14 mouse cellular contexts compared by ENCODE assay signal in the genomic region with DNA sequence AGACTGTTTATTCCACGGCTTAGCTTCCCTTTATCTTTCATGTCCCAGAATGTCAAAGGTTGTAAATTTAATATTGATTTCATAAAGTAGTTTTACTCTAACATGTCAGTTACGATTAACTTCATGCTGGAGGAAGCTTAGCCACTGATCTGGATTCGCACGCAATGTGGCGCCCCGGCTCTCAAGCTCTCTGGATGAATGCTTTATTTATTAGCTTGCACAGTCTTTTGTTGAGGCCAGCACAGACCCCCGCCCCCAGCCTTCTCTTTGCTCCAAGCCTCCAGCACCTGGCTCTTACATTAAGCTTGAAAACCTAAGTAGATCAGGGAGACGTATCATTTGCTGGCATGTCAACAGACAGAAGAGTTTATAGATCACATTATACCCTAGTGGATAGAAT.
DNase-seq lines count a peak whose midpoint lies in the region; ATAC-seq and TF ChIP-seq lines count a peak whose summit lies in the region.
"Had no signal": no experiment of that assay in that cellular context is flagged by ENCODE, and none has a peak within 500 bp of the region (broad histone marks: within the 10 kb centered on the region; RNA-seq: fewer than 3 reads in every experiment).

No protein-coding gene starts in this region.

- no peaks in the 10 kb centered on the region for H3K36me3 ChIP-seq in forebrain, embryonic 13.5 days (ENCODE audit: poor library complexity, severe bottlenecking)
- H3K36me3 ChIP-seq in hindbrain, embryonic 16.5 days (ENCODE audit: control insufficient read depth, insufficient read depth, low read length) = no peaks in the 10 kb centered on the region
- H3K36me3 ChIP-seq in neural tube, embryonic 14.5 days (ENCODE audit: control insufficient read depth, insufficient read depth, low read length) = no peaks in the 10 kb centered on the region
- H3K36me3 ChIP-seq in stomach, postnatal 0 days (ENCODE audit: control insufficient read depth, insufficient read depth, low read length) = no peaks in the 10 kb centered on the region
- H3K36me3 ChIP-seq in liver, postnatal 0 days (replicated peaks; ENCODE audit: insufficient read depth, low read length) = no peaks in the 10 kb centered on the region
- H3K36me3 ChIP-seq: heart, embryonic 10.5 days; liver, embryonic 13.5 days had no signal

- no peak overlapping the region for H3K27ac ChIP-seq in forebrain, embryonic 13.5 days
- H3K27ac ChIP-seq in hindbrain, embryonic 16.5 days (ENCODE audit: low read depth, low read length) = no peak overlapping the region
- H3K27ac ChIP-seq in neural tube, embryonic 14.5 days (ENCODE audit: low read depth, low read length) = no peak overlapping the region
- no peak overlapping the region for H3K27ac ChIP-seq in stomach, postnatal 0 days (replicated peaks)
- H3K27ac ChIP-seq in liver, postnatal 0 days (ENCODE audit: low read depth) = no peak overlapping the region
- H3K27ac ChIP-seq: gastrocnemius, adult 2 months; heart, embryonic 10.5 days; layer of hippocampus, adult 2 months; liver, embryonic 13.5 days had no signal

- TF ChIP-seq EP300 in stomach, postnatal 0 days (optimal IDR thresholded peaks at IDR 0.05) = no peak
- no peak for TF ChIP-seq EP300 in liver, postnatal 0 days (IDR thresholded peaks at IDR 0.05; ENCODE audit: low read depth)

- H3K27me3 ChIP-seq in forebrain, embryonic 13.5 days = no peaks in the 10 kb centered on the region
- no peaks in the 10 kb centered on the region for H3K27me3 ChIP-seq in hindbrain, embryonic 16.5 days (replicated peaks; ENCODE audit: control insufficient read depth, insufficient read depth, low read length)
- no peaks in the 10 kb centered on the region for H3K27me3 ChIP-seq in neural tube, embryonic 14.5 days (ENCODE audit: control insufficient read depth, insufficient read depth, low read length)
- H3K27me3 ChIP-seq in stomach, postnatal 0 days (ENCODE audit: control insufficient read depth, insufficient read depth, low read length) = no peaks in the 10 kb centered on the region
- H3K27me3 ChIP-seq in liver, postnatal 0 days (ENCODE audit: insufficient read depth, low read length) = no peaks in the 10 kb centered on the region
- H3K27me3 ChIP-seq: liver, embryonic 13.5 days had no signal

- no peak overlapping the region for H3K4me2 ChIP-seq in forebrain, embryonic 13.5 days
- H3K4me2 ChIP-seq in hindbrain, embryonic 16.5 days (ENCODE audit: low read length) = no peak overlapping the region
- no peak overlapping the region for H3K4me2 ChIP-seq in neural tube, embryonic 14.5 days (ENCODE audit: low read depth, low read length)
- H3K4me2 ChIP-seq in stomach, postnatal 0 days (replicated peaks; ENCODE audit: low read depth) = no peak overlapping the region
- H3K4me2 ChIP-seq in liver, postnatal 0 days (ENCODE audit: low read depth, low read length) = no peak overlapping the region
- H3K4me2 ChIP-seq: liver, embryonic 13.5 days had no signal

- ATAC-seq in forebrain, embryonic 13.5 days = peak; percentile 70; the same call in 1 of the 2 replicates
- ATAC-seq in hindbrain, embryonic 16.5 days = peak; percentile 81
- peak; percentile 57; the same call in 1 of the 2 replicates for ATAC-seq in neural tube, embryonic 14.5 days (ENCODE audit: low read depth)
- no peak for ATAC-seq in stomach, postnatal 0 days (ENCODE audit: low FRiP score, low TSS enrichment)
- ATAC-seq in liver, postnatal 0 days = no peak

- H3K9me3 ChIP-seq in forebrain, embryonic 13.5 days (replicated peaks) = 0 out of 2 replicates have a peak, but pooled peaks cover 3% of the 10 kb centered on the region
- no peaks in the 10 kb centered on the region for H3K9me3 ChIP-seq in hindbrain, embryonic 16.5 days (ENCODE audit: control insufficient read depth, low read length)
- H3K9me3 ChIP-seq in neural tube, embryonic 14.5 days (ENCODE audit: control insufficient read depth, low read length) = no peaks in the 10 kb centered on the region
- H3K9me3 ChIP-seq in stomach, postnatal 0 days (ENCODE audit: control insufficient read depth, low read length) = no peaks in the 10 kb centered on the region
- H3K9me3 ChIP-seq in liver, postnatal 0 days (ENCODE audit: low read length) = no peaks in the 10 kb centered on the region
- H3K9me3 ChIP-seq: heart, embryonic 10.5 days; liver, embryonic 13.5 days had no signal

- H3K4me1 ChIP-seq in forebrain, embryonic 13.5 days = peaks cover 8% of the 10 kb centered on the region; the same call in 1 of the 2 replicates
- no peaks in the 10 kb centered on the region; the same call in 1 of the 2 replicates for H3K4me1 ChIP-seq in hindbrain, embryonic 16.5 days (ENCODE audit: control insufficient read depth, insufficient read depth, low read depth, low read length)
- H3K4me1 ChIP-seq in neural tube, embryonic 14.5 days (ENCODE audit: control insufficient read depth, insufficient read depth, low read length) = no peaks in the 10 kb centered on the region
- H3K4me1 ChIP-seq in stomach, postnatal 0 days (replicated peaks; ENCODE audit: control insufficient read depth, insufficient read depth) = no peaks in the 10 kb centered on the region
- no peaks in the 10 kb centered on the region for H3K4me1 ChIP-seq in liver, postnatal 0 days (ENCODE audit: insufficient read depth)
- H3K4me1 ChIP-seq: heart, embryonic 10.5 days; liver, embryonic 13.5 days had no signal

- no peak for TF ChIP-seq CTCF in stomach, postnatal 0 days (IDR thresholded peaks at IDR 0.05; ENCODE audit: low read depth)
- TF ChIP-seq CTCF in liver, postnatal 0 days (IDR thresholded peaks at IDR 0.05; ENCODE audit: low read depth) = no peak

- H3K9ac ChIP-seq in forebrain, embryonic 13.5 days = no peak overlapping the region
- no peak overlapping the region for H3K9ac ChIP-seq in hindbrain, embryonic 16.5 days (ENCODE audit: low read depth, low read length)
- no peak overlapping the region for H3K9ac ChIP-seq in neural tube, embryonic 14.5 days (replicated peaks; ENCODE audit: low read depth, low read length)
- no peak overlapping the region for H3K9ac ChIP-seq in stomach, postnatal 0 days (ENCODE audit: low read length)
- H3K9ac ChIP-seq in liver, postnatal 0 days (replicated peaks) = no peak overlapping the region
- H3K9ac ChIP-seq: liver, embryonic 13.5 days had no signal

- no peak overlapping the region for H3K4me3 ChIP-seq in forebrain, embryonic 13.5 days
- no peak overlapping the region for H3K4me3 ChIP-seq in hindbrain, embryonic 16.5 days (ENCODE audit: low read length)
- no peak overlapping the region for H3K4me3 ChIP-seq in neural tube, embryonic 14.5 days (ENCODE audit: low read depth, low read length)
- no peak overlapping the region for H3K4me3 ChIP-seq in stomach, postnatal 0 days (ENCODE audit: low read depth, low read length)
- no peak overlapping the region for H3K4me3 ChIP-seq in liver, postnatal 0 days (ENCODE audit: low read depth, low read length)
- H3K4me3 ChIP-seq: gastrocnemius, adult 2 months; heart, embryonic 10.5 days; layer of hippocampus, adult 2 months; liver, embryonic 13.5 days had no signal

- 22% methylated on average over 8 of the region's 8 CpGs for WGBS in forebrain, embryonic 13.5 days
- whole genome bisulfite sequencing in hindbrain, embryonic 16.5 days = 38% methylated on average over 8 of the region's 8 CpGs
- WGBS in neural tube, embryonic 14.5 days = 34% methylated on average over 8 of the region's 8 CpGs
- WGBS in stomach, postnatal 0 days = 48% methylated on average over 8 of the region's 8 CpGs
- 79% methylated on average over 8 of the region's 8 CpGs for WGBS in liver, postnatal 0 days (ENCODE audit: insufficient replicate concordance)

- DNase-seq in embryo, embryonic 10.5 days (ENCODE audit: low spot score) = peak; percentile 19
- DNase-seq in embryo, embryonic 10 days (ENCODE audit: low spot score) = no peak
- DNase-seq in stomach, postnatal 0 days (ENCODE audit: low spot score) = no peak
- DNase-seq in cerebellum, adult 9-11 months = no peak
- no peak for DNase-seq in liver, postnatal 0 days
- DNase-seq: adrenal gland, postnatal 25 days; gastrocnemius, adult 2 months; liver, embryonic 13.5 days; lung, postnatal 14 days had no signal

Comparison
In these comparisons a context has a peak if more than half of its experiments do, and no peak if none do; other contexts are left out.
1. ATAC-seq: peak in forebrain, embryonic 13.5 days (single experiment), hindbrain, embryonic 16.5 days (single experiment) and neural tube, embryonic 14.5 days (single experiment); none in stomach, postnatal 0 days (single experiment) and liver, postnatal 0 days (single experiment).